In genomic region chr17:31181490-31181889, GRCm38 (mm10) we compare ENCODE assay signal across 20 mouse cellular contexts. TPM values are rescaled to one million over a fixed set of nuclear protein-coding genes. Genes with fewer than 3 reads are reported as not detected.
"Had no signal": no experiment of that assay in that cellular context is flagged by ENCODE, and none has a peak within 500 bp of the region (broad histone marks: within the 10 kb centered on the region; RNA-seq: fewer than 3 reads in every experiment).

No protein-coding gene starts in this region.

- ATAC-seq: midbrain, embryonic 15.5 days had no signal

- H3K27ac ChIP-seq: kidney, embryonic 15.5 days; limb, embryonic 13.5 days; liver, embryonic 15.5 days; midbrain, embryonic 10.5 days; midbrain, embryonic 15.5 days had no signal

- H3K27me3 ChIP-seq: kidney, embryonic 15.5 days; liver, embryonic 15.5 days; midbrain, embryonic 15.5 days had no signal

- H3K9ac ChIP-seq: kidney, embryonic 15.5 days; limb, embryonic 13.5 days; liver, embryonic 15.5 days; lung, embryonic 14.5 days; midbrain, embryonic 15.5 days had no signal

- H3K9me3 ChIP-seq: kidney, embryonic 15.5 days; limb, embryonic 13.5 days; liver, embryonic 15.5 days; midbrain, embryonic 10.5 days; midbrain, embryonic 15.5 days had no signal

- H3K4me3 ChIP-seq: kidney, embryonic 15.5 days; limb, embryonic 13.5 days; liver, embryonic 15.5 days; midbrain, embryonic 10.5 days; midbrain, embryonic 15.5 days had no signal

- H3K4me1 ChIP-seq: kidney, embryonic 15.5 days; limb, embryonic 13.5 days; midbrain, embryonic 10.5 days; midbrain, embryonic 15.5 days had no signal

- H3K4me2 ChIP-seq: kidney, embryonic 15.5 days; limb, embryonic 13.5 days; liver, embryonic 15.5 days; lung, embryonic 14.5 days; midbrain, embryonic 15.5 days had no signal

- DNase-seq: kidney, adult 2 months; kidney, postnatal 14 days; left cerebral cortex, postnatal 4 days; lung, embryonic 14.5 days; lung, postnatal 14 days; right cerebral cortex, postnatal 14 days; thymus, postnatal 36 days had no signal

- H3K36me3 ChIP-seq: kidney, embryonic 15.5 days; limb, embryonic 13.5 days; liver, embryonic 15.5 days; midbrain, embryonic 10.5 days; midbrain, embryonic 15.5 days had no signal

RNA-seq across cellular contexts. Expression of gene Tff1, which starts 16.4 kb away (rescaled TPM):
- total RNA-seq: layer of hippocampus, adult 8-10 months; layer of hippocampus, postnatal 14 days; left cerebral cortex, adult 18-20 months; left cerebral cortex, postnatal 10 days; left cerebral cortex, postnatal 4 days; liver, adult 2 months had no signal
- polyA plus RNA-seq: limb, embryonic 13.5 days; liver, embryonic 15.5 days; lung, embryonic 14.5 days; midbrain, embryonic 10.5 days; midbrain, embryonic 15.5 days; neural tube, embryonic 14.5 days; spleen, adult 2 months had no signal

RNA-seq across cellular contexts. Expression of gene Tmprss3, which starts 17.3 kb away (rescaled TPM):
- total RNA-seq: left cerebral cortex, postnatal 10 days; left cerebral cortex, postnatal 4 days; liver, adult 2 months had no signal
- polyA plus RNA-seq: kidney, embryonic 15.5 days; large intestine, adult 2 months; limb, embryonic 13.5 days; liver, adult 2 months; lung, embryonic 14.5 days; midbrain, embryonic 10.5 days; neural tube, embryonic 14.5 days had no signal

RNA-seq across cellular contexts. Expression of gene Ubash3a, which starts 26.2 kb away (rescaled TPM):
- total RNA-seq: left cerebral cortex, adult 18-20 months; left cerebral cortex, postnatal 10 days; left cerebral cortex, postnatal 4 days had no signal
- polyA plus RNA-seq: midbrain, embryonic 15.5 days had no signal

RNA-seq across cellular contexts. Expression of gene Tff2, which starts 37.4 kb away (rescaled TPM):
- total RNA-seq: layer of hippocampus, adult 8-10 months; layer of hippocampus, postnatal 14 days; left cerebral cortex, adult 18-20 months; left cerebral cortex, postnatal 10 days; left cerebral cortex, postnatal 4 days had no signal
- polyA plus RNA-seq: limb, embryonic 13.5 days; liver, adult 2 months; liver, embryonic 15.5 days; lung, embryonic 14.5 days; midbrain, embryonic 10.5 days; midbrain, embryonic 15.5 days; neural tube, embryonic 14.5 days had no signal

RNA-seq across cellular contexts. Expression of gene Tff3, which starts 52.0 kb away (rescaled TPM):
- total RNA-seq: layer of hippocampus, adult 8-10 months; layer of hippocampus, postnatal 14 days; left cerebral cortex, adult 18-20 months; left cerebral cortex, postnatal 10 days; left cerebral cortex, postnatal 4 days had no signal
- polyA plus RNA-seq: kidney, adult 2 months; limb, embryonic 13.5 days; lung, embryonic 14.5 days; neural tube, embryonic 14.5 days; spleen, adult 2 months had no signal
